Mouse (Mus musculus) midbrain, embryonic 11.5 days (tissue): Measurements from ENCODE around the gene Ptges2. TPM values are rescaled to one million over a fixed set of nuclear protein-coding genes. Genes with fewer than 3 reads are reported as not detected.
A peak's percentile ranks its signal among the peaks of the same experiment; 100 is the strongest.

ENCODE experiments used
- ATAC-seq: fragments of 200-750 bp; cut with Nextera tagmentation; 2 replicates; pipeline ENCODE4 v1.8.0; 2017; ENCODE audit warnings: moderate TSS enrichment, moderate library complexity; ENCODE audit not compliant: low FRiP score
- DNase-seq: peaks from one replicate; pipeline ENCODE4 v3.0.0; 2015; ENCODE audit warnings: low spot score; ENCODE audit errors: missing footprints
- H3K27ac ChIP-seq: fragments of 300-500 bp; sonication (generic); 2 replicates; pipeline ENCODE4 v1.5.1; 2014; ENCODE audit warnings: low read depth, low read length
- H3K27me3 ChIP-seq: fragments of 300-500 bp; sonication (generic); 2 replicates; pipeline ENCODE4 v1.6.1; 2014; ENCODE audit warnings: mild to moderate bottlenecking, low read length, moderate library complexity, mixed read lengths; ENCODE audit not compliant: control insufficient read depth, insufficient read depth
- H3K36me3 ChIP-seq: fragments of 300-500 bp; sonication (generic); 2 replicates; pipeline ENCODE4 v1.6.1; 2014; ENCODE audit warnings: mild to moderate bottlenecking, low read length, moderate library complexity, mixed read lengths; ENCODE audit not compliant: control insufficient read depth, insufficient read depth
- H3K4me1 ChIP-seq: fragments of 300-500 bp; sonication (generic); 2 replicates; pipeline ENCODE4 v1.6.1; 2014; ENCODE audit warnings: low read length; ENCODE audit not compliant: control insufficient read depth, insufficient read depth
- H3K4me2 ChIP-seq: fragments of 300-500 bp; sonication (generic); 2 replicates; pipeline ENCODE4 v1.6.1; 2014; ENCODE audit warnings: mild to moderate bottlenecking, moderate library complexity
- H3K4me3 ChIP-seq: fragments of 300-500 bp; sonication (generic); 2 replicates; pipeline ENCODE4 v1.5.1; 2014; ENCODE audit warnings: low read depth, low read length
- H3K9ac ChIP-seq: fragments of 300-500 bp; sonication (generic); 2 replicates; pipeline ENCODE4 v1.6.1; 2014; ENCODE audit warnings: low read length
- H3K9me3 ChIP-seq: fragments of 300-500 bp; sonication (generic); 2 replicates; pipeline ENCODE4 v1.6.1; 2016; ENCODE audit warnings: low read length; ENCODE audit not compliant: control insufficient read depth
- WGBS: fragments of 180-500 bp; shearing (Covaris S2); extraction: QIAGEN DNeasy Blood & Tissue Kit; methylation state at CpG from one replicate; pipeline ENCODE4 v1.1.7; 2014; 5-methylcytosine and 5-hydroxymethylcytosine counted together
- polyA plus RNA-seq: library from polyadenylated mRNA; unstranded; fragments of >200 nt; fragmentation: Nextera tagmentation; extraction: Ambion mirVana; gene quantifications from 2 replicates; pipeline ENCODE4 v1.2.1, GENCODE M21; 2014

Ptges2 gene
- polyA plus RNA-seq, 1 experiment from 2014 or later: 24.7 TPM

DNA sequence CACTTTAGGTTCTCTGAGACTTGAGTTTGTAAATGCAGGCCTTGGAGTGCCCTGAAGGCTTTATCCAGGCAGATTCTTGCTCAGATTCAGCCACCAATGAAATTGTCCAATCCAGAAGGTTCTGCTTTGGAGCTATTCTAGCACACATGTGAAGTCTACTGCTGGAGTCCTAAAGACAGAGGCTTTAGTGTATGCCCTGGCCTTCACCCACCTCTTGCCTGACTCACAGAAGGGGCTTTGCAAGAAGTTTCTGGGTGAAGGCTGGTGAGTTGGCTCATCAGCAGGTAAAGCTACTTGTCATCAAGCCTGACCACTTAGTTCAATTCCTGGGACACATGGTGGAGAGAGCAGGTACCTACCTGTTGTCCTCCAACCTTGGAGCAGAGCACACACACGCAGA lies 30.4 kb downstream of the Ptges2 start:
- ATAC-seq (no peak), DNase-seq (peak; percentile 51)
- Histone ChIP-seq H3K4me3 (no peak overlapping the region), H3K36me3 (peaks cover 2% of the 10 kb centered on the region; the same call in 1 of the 2 replicates), H3K4me2 (no peak overlapping the region), H3K9ac (no peak overlapping the region), H3K27ac (no peak overlapping the region), H3K27me3 (no peaks in the 10 kb centered on the region), H3K4me1 (peaks cover 38% of the 10 kb centered on the region), H3K9me3 (no peaks in the 10 kb centered on the region)
- 100% methylated on average over 1 of the region's 1 CpGs for WGBS

DNA sequence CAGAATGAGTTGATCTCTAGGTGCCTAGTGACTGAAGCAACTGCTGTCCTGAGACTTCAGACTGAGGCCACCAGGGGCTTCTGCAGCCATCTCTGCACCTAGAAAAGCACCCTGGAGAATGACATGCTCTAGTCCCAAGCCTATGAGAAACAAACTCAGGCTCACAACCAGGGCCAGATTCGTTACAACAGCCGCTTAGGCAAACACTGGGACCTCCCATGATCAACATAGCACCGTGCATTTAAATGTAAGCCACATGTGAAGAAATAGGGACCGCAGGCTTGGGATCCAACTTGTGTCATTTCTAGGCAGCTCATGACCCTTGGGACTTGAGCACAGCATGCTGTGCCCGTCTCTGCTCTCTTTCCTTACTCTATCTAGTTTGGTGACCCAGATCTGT lies 32.0 kb downstream of the Ptges2 start:
- no peak overlapping the region for H3K4me3 ChIP-seq
- no peak overlapping the region for H3K4me2 ChIP-seq
- H3K36me3 ChIP-seq: no peaks in the 10 kb centered on the region
- DNase-seq (peak; percentile 78), ATAC-seq (no peak)
- no peaks in the 10 kb centered on the region for H3K9me3 ChIP-seq
- no peak overlapping the region for H3K9ac ChIP-seq
- 72% methylated on average over 5 of the region's 5 CpGs for WGBS
- H3K27ac ChIP-seq: no peak overlapping the region
- H3K27me3 ChIP-seq: no peaks in the 10 kb centered on the region
- peaks cover 43% of the 10 kb centered on the region for H3K4me1 ChIP-seq

DNA sequence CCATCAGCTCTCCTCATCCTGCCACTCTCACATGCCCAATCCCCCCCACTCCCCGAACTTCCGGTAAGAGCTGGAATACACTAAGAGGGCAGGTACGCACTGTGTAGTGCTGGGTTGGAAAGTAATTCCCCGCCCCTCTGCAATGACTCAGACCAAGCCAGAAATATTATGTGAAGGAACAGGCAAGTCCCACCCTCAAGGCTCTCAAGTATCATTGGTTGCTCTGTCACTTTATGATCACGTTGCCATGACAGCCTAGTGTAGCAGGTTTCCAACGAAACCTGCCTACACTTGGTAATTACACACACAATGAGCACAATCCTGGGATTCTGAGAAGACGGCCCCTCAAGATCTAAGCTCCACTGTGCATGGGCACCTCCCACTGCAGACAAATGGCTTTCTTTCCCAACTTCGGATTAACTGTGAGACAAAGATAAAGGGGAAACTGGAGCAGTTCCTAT lies 32.6 kb downstream of the Ptges2 start:
- Histone ChIP-seq H3K27me3 (no peaks in the 10 kb centered on the region), H3K9ac (peak overlapping the region; percentile 21; the same call in 1 of the 2 replicates), H3K4me3 (no peak overlapping the region), H3K9me3 (no peaks in the 10 kb centered on the region), H3K4me1 (peaks cover 39% of the 10 kb centered on the region), H3K4me2 (peak overlapping the region; percentile 79), H3K27ac (0 out of 2 replicates have a peak overlapping the region, but pooled peaks have one; percentile 33), H3K36me3 (no peaks in the 10 kb centered on the region)
- 54% methylated on average over 8 of the region's 8 CpGs for WGBS
- DNase-seq (peak; percentile 77), ATAC-seq (no peak)

DNA sequence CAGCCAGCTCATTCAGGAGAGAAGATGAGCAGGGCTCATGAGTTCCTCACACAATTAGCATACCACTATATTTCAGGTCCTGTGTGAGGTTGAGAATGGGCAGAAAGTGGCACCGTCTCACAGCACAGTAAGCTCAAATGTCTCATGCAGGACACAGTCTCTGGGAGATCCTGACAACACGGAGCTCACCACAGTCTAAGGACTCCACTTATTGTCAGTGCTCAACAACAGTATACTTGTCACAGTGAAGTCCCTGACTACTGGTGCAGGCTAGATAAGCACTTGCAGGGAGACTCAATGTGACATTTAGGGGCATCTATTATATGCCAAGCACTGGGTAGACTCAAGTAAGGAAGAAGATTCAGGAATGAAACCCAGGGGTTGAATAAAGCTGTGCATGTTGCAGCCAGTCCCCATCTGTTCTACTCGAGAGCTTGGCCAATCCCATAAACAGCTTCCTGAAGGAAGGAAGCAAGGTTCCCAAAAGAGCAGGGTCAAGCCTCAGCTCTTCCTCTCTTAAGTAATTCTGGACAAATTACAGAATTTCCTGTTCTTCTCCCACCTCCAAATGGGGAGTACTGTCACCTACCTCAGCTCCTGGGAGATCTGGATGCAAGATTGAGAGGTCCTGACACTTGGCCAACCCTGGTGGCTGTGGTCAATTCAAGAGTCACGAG lies 33.7 kb downstream of the Ptges2 start:
- H3K4me2 ChIP-seq: peak overlapping the region; percentile 79; the same call in 1 of the 2 replicates
- peak; percentile 59 for DNase-seq
- peaks cover 33% of the 10 kb centered on the region for H3K4me1 ChIP-seq
- H3K36me3 ChIP-seq: no peaks in the 10 kb centered on the region
- no peak overlapping the region; the same call in 1 of the 2 replicates for H3K4me3 ChIP-seq
- 82% methylated on average over 4 of the region's 4 CpGs for WGBS
- no peak overlapping the region for H3K27ac ChIP-seq
- no peak overlapping the region for H3K9ac ChIP-seq
- H3K9me3 ChIP-seq: no peaks in the 10 kb centered on the region
- H3K27me3 ChIP-seq: no peaks in the 10 kb centered on the region
- no peak for ATAC-seq

DNA sequence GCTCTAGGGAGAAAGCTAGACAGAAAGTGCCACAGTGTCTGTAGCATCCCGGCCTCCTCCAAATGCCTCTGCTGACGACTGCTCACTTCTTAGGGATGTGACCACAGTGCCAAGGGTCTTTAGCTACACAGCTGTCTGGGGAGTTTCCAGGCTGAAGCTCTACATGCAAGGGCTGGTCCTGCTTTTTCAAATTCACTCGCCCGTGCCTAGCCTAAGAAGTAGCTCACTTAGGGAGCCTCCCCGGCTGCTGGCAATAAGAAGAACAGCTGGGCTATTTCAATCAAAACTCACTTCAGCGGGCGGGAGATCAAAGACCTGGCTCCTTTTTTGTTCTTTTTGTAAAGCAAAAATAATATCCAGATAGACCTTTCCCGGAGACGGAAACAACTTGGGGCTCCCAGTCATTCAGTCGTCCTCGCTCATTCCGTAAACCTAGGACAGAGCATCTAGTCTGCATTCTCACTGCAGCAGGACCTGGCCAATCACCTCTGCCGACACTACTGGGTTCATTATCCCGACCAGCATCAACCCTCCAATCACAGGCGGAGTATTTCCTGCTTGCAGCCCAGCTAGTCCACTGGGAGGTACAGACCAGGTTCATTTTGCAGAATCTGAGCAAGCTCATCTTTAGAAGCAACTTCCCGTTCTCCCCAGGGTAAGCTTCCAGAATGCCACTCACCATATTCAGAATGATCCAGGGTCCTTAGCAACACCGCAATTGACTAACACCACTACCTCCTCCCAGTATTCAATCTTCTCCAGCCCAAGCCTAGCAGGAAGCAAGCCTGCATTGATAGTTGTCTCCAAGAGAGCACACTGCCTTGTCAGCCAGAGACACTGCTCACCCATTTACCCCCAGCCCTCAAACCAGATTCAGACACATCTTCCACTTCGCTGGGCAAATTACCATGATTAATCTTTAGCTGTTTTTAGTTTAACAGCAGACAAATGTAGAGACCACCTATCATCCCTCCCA lies 35.3 kb downstream of the Ptges2 start:
- 8% methylated on average over 18 of the region's 18 CpGs for WGBS
- Histone ChIP-seq H3K27ac (peak overlapping the region; percentile 74), H3K9ac (peak overlapping the region; percentile 63), H3K9me3 (no peaks in the 10 kb centered on the region), H3K4me1 (peaks cover 29% of the 10 kb centered on the region), H3K27me3 (no peaks in the 10 kb centered on the region), H3K4me2 (peak overlapping the region; percentile 79), H3K36me3 (no peaks in the 10 kb centered on the region), H3K4me3 (peak overlapping the region; percentile 44)
- peak; percentile 96 for ATAC-seq
- peak; percentile 98 for DNase-seq

DNA sequence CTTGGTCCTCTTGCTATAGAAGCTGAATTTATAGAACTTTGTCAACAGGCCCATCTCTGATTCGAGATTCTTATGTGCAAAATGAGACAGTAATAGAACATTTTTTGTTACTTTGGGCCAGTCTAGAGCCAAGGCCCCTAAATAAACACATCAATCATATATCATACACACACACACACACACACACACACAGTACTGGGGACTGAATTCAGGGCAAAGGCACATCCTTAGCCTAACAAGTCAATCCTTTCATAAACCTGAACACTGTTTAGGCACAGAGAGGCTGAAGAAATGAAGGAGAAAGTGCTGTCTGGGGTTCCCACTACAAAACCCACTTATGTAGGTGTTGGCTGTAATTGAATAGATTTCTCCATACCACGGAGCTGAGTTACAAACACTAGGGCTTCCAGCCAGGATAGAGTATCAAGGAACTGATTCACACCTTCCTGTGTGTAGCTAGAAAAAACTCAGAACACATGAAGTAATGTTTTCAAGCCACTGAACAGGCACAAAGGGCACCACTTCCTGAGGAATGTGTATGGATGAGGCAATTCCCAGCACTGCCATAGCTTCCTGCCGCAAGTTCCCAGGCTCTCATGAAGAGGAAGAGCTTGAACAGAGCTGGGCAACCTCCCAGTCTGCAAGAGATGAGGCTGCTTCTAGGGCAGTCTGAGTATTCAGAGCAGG lies 41.1 kb downstream of the Ptges2 start:
- 66% methylated on average over 3 of the region's 3 CpGs for WGBS
- Histone ChIP-seq H3K4me1 (peaks cover 16% of the 10 kb centered on the region), H3K4me3 (no peak overlapping the region), H3K36me3 (no peaks in the 10 kb centered on the region), H3K9me3 (no peaks in the 10 kb centered on the region), H3K27ac (no peak overlapping the region), H3K9ac (no peak overlapping the region), H3K4me2 (no peak overlapping the region), H3K27me3 (no peaks in the 10 kb centered on the region)
- ATAC-seq (no peak), DNase-seq (peak; percentile 84)

DNA sequence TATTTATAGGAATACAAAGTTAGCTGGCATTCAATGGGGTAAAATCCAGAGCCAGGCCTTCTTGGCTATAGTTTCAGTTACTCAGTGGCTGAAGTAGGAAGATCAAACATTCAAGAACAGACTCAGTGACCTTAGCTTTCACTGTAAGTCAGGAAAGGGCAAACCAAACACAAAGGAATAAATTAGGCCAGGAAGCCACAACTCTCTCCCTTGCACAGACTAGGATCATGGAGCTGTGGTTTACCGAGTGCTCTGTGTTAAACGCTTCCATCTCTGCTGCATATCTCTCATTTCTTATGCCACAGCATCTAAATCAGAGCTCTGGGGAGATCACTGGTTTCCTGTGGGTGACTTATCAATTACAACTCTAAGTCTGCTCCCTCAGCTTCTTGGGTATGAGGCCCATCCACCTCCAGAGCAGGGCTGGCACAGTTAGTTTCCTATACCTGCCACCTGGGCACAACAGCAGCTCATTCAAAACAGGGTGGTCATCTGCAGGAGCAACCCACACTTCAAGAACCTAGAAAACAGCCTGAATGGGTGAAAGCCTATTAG lies 42.0 kb downstream of the Ptges2 start:
- Histone ChIP-seq H3K4me1 (peaks cover 16% of the 10 kb centered on the region), H3K27ac (no peak overlapping the region), H3K4me2 (no peak overlapping the region), H3K9ac (no peak overlapping the region), H3K4me3 (no peak overlapping the region), H3K36me3 (no peaks in the 10 kb centered on the region), H3K9me3 (no peaks in the 10 kb centered on the region), H3K27me3 (no peaks in the 10 kb centered on the region)
- peak; percentile 60 for DNase-seq
- WGBS: 47% methylated on average over 2 of the region's 2 CpGs
- no peak for ATAC-seq

DNA sequence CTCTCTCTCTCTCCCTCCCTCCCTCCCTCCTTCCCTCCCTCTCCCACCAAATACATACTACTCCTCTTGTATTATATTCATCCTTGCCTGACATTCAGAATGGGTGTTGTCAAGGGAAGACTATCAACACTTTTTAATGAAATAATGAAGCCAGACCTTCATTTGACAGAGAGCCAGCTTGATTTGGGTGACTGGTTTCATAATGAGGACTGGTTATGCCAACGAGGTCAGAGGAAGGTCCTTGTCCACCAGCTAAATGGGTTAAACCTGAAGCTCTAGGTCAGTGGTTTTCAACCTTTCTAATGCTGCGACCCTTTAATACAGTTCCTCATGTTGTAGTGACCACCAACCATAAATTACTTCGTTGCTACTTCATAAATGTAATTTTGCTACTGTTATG lies 43.0 kb downstream of the Ptges2 start:
- ATAC-seq (no peak), DNase-seq (peak; percentile 61)
- Histone ChIP-seq H3K4me2 (no peak overlapping the region), H3K9me3 (no peaks in the 10 kb centered on the region), H3K27ac (no peak overlapping the region), H3K36me3 (no peaks in the 10 kb centered on the region), H3K9ac (no peak overlapping the region), H3K4me1 (peaks cover 16% of the 10 kb centered on the region), H3K27me3 (no peaks in the 10 kb centered on the region), H3K4me3 (no peak overlapping the region)
- WGBS: 79% methylated on average over 3 of the region's 3 CpGs
